Mouse (Mus musculus) heart, postnatal 4 days (tissue): ENCODE data around the gene Hnrnpl. TPM values are rescaled to one million over a fixed set of nuclear protein-coding genes. Genes with fewer than 3 reads are reported as not detected.

Experiments
- DNase-seq: peaks from one replicate; pipeline ENCODE4 v3.0.0; 2021
- total RNA-seq, 2 experiments: library from RNA; stranded (reverse); gene quantifications; 2 replicates each; pipeline ENCODE4 v1.2.3; 2021

The Hnrnpl gene
- total RNA-seq = 100 to 1,000 TPM; 549 to 557 TPM

DNA sequence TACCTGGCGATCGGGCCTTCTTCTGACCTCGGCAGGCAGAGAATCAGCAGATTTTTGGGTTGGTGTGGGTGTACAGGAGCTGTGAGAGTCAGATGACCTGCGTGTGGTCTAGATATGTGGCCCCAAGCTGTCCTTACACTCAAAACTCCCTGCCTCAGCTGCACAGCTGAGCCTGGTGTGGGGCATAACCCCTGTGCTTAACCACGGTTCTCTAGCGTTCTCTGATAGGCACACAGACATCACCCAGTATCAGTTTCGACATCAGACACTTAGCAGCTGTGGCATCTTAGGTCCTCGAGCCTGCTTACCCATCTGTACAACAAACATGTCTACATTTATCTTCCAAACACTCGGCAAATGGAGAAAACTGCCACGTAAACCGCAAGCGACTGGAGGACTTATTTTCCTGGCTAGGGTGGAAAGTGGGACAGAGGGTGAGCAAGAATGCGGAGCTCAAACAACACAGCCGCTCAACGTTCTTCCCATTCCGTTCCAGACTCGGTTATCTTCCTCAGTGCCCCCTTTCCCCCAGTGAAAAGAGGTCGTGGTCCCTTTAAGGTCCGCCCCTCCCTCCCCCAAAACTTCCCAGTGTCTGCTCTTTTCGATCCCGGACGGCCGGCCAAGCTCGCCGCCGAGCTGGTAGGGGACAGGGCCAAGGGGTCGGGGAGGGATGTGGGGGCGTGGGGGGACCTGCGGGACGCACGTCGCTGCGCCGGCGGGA is at the start of gene Hnrnpl:
Gene Hnrnpl (plus strand): TSS at position 321 of the 721 bp plus-strand sequence.
- DNase-seq = no peak

- no peak for DNase-seq
Observed at GRCm38 (mm10) chr7:28758623-28759022, 49.7 kb upstream of the Hnrnpl start.

GRCm38 (mm10) chr7:28761907-28762306 is 46.4 kb upstream of the Hnrnpl start:
- DNase-seq = no peak

GRCm38 (mm10) chr7:28765211-28765610 is 43.1 kb upstream of the Hnrnpl start:
- no peak for DNase-seq

DNA sequence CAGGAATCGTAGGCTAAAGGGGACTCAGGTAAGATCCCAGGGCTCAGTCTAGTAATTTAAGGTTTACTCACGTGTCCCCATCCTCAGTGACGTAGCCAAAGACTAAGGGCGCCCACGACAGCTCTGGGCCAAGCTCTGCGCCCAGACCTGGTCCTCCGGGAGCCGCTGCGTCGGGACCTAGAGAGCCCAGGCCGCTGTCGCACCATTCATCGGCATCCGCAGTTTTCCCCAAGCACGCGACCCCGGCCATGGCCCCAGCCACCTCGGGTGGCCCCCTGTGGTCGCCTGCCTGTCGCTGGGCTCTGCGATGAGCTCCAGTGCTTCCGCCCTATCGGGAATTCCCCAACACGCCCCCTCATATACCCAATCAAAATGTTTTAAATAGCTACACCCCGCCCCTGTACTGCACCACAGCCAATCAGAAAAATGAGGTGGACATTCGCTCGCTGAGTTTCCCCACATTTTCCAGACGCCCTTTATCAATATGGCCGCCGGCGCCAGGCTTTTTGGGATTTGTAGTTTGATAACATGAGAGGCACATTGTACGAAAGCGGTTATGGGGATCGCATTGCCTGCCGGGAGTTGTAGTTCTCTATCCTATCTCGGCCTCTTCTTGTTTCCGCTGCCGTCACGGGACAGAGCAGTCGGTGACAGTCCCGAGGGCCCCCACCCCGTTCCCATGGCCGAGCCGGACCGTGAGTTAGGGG is 42.0 kb upstream of the Hnrnpl start, which contains the start of gene Sirt2:
Gene Sirt2 (plus strand): TSS at position 563 of the 707 bp plus-strand sequence.
- DNase-seq = peak; percentile 97

GRCm38 (mm10) chr7:28766910-28767309 is 41.4 kb upstream of the Hnrnpl start:
- DNase-seq = no peak

DNA sequence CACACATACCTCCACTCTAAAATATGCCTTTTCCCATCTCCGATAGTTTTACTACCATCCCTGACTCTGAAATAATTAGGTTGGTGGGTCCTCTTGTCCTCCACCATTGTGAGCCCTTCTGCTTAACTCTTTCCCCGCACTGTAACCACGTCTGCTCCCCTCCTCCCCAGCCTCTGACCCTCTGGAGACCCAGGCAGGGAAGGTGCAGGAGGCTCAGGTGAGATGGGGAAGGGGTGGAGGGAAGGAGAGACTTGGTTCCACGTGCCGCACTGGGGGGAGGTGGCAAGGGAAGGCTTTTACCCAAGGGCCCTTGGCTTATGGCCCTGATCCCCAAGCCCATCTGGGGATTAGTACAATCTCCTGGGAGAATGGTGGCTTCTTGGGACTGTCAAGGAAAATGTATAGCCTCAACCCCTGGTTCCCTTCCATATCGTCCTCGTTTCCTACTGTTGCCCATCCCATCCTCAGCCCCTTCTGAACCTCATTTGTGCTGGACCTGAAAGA is 40.8 kb upstream of the Hnrnpl start, which contains the start of gene Nfkbib:
Gene Nfkbib (minus strand): TSS at position 51 of the 504 bp plus-strand sequence.
- no peak for DNase-seq

DNA sequence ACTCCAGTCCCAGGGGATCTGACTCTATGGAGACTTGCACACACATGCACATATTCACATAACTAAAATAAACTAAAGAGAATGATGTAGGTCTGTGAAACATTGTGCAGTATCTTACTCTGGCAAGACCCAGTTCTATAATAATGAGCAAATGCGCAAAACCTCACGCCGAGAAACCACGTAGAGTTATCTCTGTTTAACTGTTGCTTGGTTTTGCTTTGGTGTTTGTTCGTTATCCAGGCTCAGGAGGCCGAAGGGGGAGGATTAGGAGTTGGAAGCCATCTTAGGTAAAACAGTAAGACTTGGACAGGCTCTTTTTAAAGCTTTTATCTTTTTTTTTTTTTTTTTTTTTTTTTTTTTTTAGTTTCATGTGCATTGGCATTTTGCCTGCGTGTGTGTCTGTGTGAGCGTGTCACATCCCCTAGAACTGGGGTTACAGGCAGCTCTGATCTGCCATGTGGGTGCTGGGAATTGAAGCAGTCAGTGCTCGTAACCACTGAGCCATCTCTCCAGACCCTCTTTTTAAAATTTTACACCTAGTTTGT is 38.9 kb upstream of the Hnrnpl start:
- DNase-seq = no peak

- no peak for DNase-seq
Observed at GRCm38 (mm10) chr7:28770309-28770708, 38.0 kb upstream of the Hnrnpl start.

GRCm38 (mm10) chr7:28771867-28772266 is 36.5 kb upstream of the Hnrnpl start:
- DNase-seq = peak; percentile 50

GRCm38 (mm10) chr7:28773163-28773562 is 35.2 kb upstream of the Hnrnpl start:
- DNase-seq = no peak

GRCm38 (mm10) chr7:28774164-28774563 is 34.2 kb upstream of the Hnrnpl start:
- DNase-seq = no peak

DNA sequence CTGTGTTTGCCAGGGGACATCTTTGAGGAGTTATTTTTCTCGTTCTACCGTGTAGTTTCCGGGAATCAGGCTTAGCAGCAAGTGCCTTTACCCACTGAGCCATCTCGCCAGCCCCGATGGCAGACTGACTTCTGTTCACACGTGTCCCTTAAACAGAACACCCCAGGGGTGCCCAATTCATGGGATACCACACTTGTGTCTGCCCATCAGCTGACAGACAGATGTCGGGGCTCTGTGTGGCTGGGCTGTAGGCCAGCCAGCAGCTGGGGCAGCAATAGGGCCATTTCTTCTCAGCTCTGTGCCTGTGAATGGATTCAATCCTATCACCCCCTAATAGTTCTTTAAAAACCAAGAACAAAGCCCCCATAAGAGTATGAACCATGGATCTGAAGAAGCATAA is 33.2 kb upstream of the Hnrnpl start:
- DNase-seq = no peak

GRCm38 (mm10) chr7:28778825-28779224 is 29.5 kb upstream of the Hnrnpl start:
- DNase-seq = no peak

- DNase-seq = peak; percentile 94
Observed at GRCm38 (mm10) chr7:28780067-28780658, 28.2 kb upstream of the Hnrnpl start.

DNA sequence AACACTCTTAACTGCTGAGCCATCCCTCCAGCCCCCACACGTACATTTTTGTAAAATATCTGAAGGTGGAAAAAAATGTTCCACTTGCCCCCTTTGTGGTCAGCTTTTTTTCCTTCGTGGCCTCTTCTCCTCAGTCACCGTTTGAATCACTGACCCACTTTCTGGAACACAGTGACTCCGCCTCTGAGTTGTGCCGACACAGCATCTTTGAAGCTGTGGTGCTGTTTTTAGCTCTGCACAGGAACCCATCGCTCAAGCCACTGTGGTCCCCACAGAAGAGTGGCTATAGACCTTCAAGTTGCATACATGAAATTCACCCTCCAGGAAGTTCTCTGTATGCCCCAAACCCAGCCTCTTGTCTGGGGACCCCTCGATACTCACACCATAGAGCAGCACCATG is 27.5 kb upstream of the Hnrnpl start:
- no peak for DNase-seq

GRCm38 (mm10) chr7:28781261-28781663 is 27.1 kb upstream of the Hnrnpl start:
- DNase-seq = no peak

GRCm38 (mm10) chr7:28785161-28785560 is 23.2 kb upstream of the Hnrnpl start:
- DNase-seq = no peak

DNA sequence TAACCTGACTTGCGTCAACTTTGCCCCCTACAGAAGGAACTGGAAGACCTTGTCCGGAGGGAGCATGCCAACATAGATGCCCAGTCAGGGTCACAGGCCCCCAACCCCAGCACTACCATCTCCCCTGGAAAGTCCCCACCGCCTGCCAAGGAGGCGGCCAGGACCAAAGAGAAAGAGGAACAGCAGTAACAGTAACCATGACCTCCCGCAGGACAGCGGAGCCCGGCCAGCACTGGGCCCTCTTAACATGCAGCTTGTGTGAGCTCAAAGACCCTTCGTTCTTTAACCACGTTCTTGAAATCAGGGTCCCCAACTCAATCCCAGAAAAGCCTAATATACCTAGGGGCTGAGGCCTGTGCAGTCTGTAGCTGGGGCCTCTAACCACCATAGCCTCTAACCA is 20.5 kb upstream of the Hnrnpl start:
- DNase-seq = no peak

DNA sequence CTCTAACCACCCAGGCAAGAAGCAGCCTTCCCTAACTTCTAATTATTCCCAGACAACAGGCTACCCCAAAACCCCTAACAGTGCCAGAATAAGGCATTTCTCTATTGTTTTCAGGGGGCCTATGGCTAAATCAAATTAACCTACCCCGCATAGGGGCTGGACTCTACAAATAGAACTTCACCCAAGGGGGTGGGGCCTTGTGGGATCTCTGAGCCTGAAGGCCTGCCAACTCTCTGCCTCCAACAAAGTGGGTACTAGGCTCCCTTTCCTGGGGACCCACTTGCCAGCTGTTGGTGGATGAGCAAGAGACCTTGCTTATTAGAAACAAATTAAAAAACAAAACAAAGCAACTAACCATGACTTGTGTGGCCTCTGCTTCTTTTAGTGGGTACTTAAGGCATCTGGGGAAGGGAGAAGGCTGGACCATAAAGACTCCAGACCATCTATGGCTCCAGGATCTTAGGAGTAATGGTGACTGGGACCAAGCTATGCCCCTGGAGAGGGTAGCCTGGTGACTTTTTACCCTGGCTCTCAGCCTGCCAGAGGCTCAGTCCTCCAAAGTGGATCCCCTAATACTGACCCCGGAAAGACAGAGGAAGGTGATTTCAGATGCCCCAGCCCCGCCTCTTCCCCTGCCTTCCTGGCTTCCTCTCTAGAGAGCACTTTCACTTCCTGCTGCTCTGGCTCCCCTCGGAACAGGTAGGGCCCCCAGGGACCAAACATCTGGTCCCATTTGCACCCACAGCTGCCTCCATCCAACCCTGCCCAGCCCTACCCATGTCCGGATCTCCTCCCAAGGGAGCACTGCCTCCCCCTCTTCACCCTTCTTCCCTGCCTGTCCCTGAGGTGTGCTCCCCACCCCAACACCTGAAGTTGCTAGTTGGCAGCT is 19.8 kb upstream of the Hnrnpl start, which contains the start of gene Rinl:
Gene Rinl (plus strand): TSS at position 663 of the 889 bp plus-strand sequence.
- DNase-seq = no peak

GRCm38 (mm10) chr7:28789235-28789634 is 19.1 kb upstream of the Hnrnpl start:
- no peak for DNase-seq
